Mouse (Mus musculus): Measurements from ENCODE around the gene Iqck. TPM values are rescaled to one million over a fixed set of nuclear protein-coding genes. Genes with fewer than 3 reads are reported as not detected.

The Iqck gene
- polyA plus RNA-seq, 1 experiment = 1.1 TPM

- Histone ChIP-seq H3K4me3 (ENCODE audit: control insufficient read depth, insufficient read depth, low read length) (no peak overlapping the region), H3K27me3 (ENCODE audit: control insufficient read depth, insufficient read depth, low read length) (no peaks in the 10 kb centered on the region), H3K27ac (ENCODE audit: control insufficient read depth, insufficient read depth, low read length) (no peak overlapping the region), H3K4me1 (replicated peaks; ENCODE audit: control insufficient read depth, insufficient read depth, low read length) (no peaks in the 10 kb centered on the region), H3K36me3 (ENCODE audit: control insufficient read depth, insufficient read depth, low read length) (peaks cover 58% of the 10 kb centered on the region)
- TF ChIP-seq CTCF (IDR thresholded peaks at IDR 0.05; ENCODE audit: borderline replicate concordance, control insufficient read depth, extremely low read depth, insufficient read depth, low read length, poor library complexity) (no peak), POLR2A (IDR thresholded peaks at IDR 0.05; ENCODE audit: control insufficient read depth, extremely low read depth, insufficient read depth, low read length, poor library complexity) (no peak)
- WGBS = 93% methylated on average over 8 of the region's 8 CpGs
- DNase-seq = no peak
Observed at GRCm38 (mm10) chr7:118841030-118841745, 14.4 kb upstream of the Iqck start.

GRCm38 (mm10) chr7:118841796-118842195, 13.8 kb upstream of the Iqck start:
- Histone ChIP-seq H3K4me1 (replicated peaks; ENCODE audit: control insufficient read depth, insufficient read depth, low read length) (no peaks in the 10 kb centered on the region), H3K4me3 (ENCODE audit: control insufficient read depth, insufficient read depth, low read length) (no peak overlapping the region), H3K27me3 (ENCODE audit: control insufficient read depth, insufficient read depth, low read length) (no peaks in the 10 kb centered on the region), H3K36me3 (ENCODE audit: control insufficient read depth, insufficient read depth, low read length) (peaks cover 59% of the 10 kb centered on the region), H3K27ac (ENCODE audit: control insufficient read depth, insufficient read depth, low read length) (no peak overlapping the region)
- DNase-seq = no peak
- 74% methylated on average over 1 of the region's 1 CpGs for WGBS
- TF ChIP-seq CTCF (IDR thresholded peaks at IDR 0.05; ENCODE audit: borderline replicate concordance, control insufficient read depth, extremely low read depth, insufficient read depth, low read length, poor library complexity) (no peak), POLR2A (IDR thresholded peaks at IDR 0.05; ENCODE audit: control insufficient read depth, extremely low read depth, insufficient read depth, low read length, poor library complexity) (no peak)

- no peak overlapping the region; the same call in 1 of the 2 replicates for H3K27ac ChIP-seq (ENCODE audit: control insufficient read depth, insufficient read depth, low read length)
- H3K27me3 ChIP-seq (ENCODE audit: control insufficient read depth, insufficient read depth, low read length) = no peaks in the 10 kb centered on the region
- H3K4me3 ChIP-seq (ENCODE audit: control insufficient read depth, insufficient read depth, low read length) = no peak overlapping the region
- no peak for DNase-seq
- peaks cover 62% of the 10 kb centered on the region for H3K36me3 ChIP-seq (ENCODE audit: control insufficient read depth, insufficient read depth, low read length)
- H3K4me1 ChIP-seq (replicated peaks; ENCODE audit: control insufficient read depth, insufficient read depth, low read length) = no peaks in the 10 kb centered on the region
- 83% methylated on average over 4 of the region's 4 CpGs for WGBS
- TF ChIP-seq POLR2A (IDR thresholded peaks at IDR 0.05; ENCODE audit: control insufficient read depth, extremely low read depth, insufficient read depth, low read length, poor library complexity) = no peak
- TF ChIP-seq CTCF (IDR thresholded peaks at IDR 0.05; ENCODE audit: borderline replicate concordance, control insufficient read depth, extremely low read depth, insufficient read depth, low read length, poor library complexity) = no peak
Observed at GRCm38 (mm10) chr7:118842938-118843337, 12.6 kb upstream of the Iqck start.

- H3K4me3 ChIP-seq (ENCODE audit: control insufficient read depth, insufficient read depth, low read length) = no peak overlapping the region
- DNase-seq = no peak
- H3K4me1 ChIP-seq (replicated peaks; ENCODE audit: control insufficient read depth, insufficient read depth, low read length) = no peaks in the 10 kb centered on the region
- H3K27ac ChIP-seq (ENCODE audit: control insufficient read depth, insufficient read depth, low read length) = no peak overlapping the region
- TF ChIP-seq CTCF (IDR thresholded peaks at IDR 0.05; ENCODE audit: borderline replicate concordance, control insufficient read depth, extremely low read depth, insufficient read depth, low read length, poor library complexity) = no peak
- peaks cover 55% of the 10 kb centered on the region for H3K36me3 ChIP-seq (ENCODE audit: control insufficient read depth, insufficient read depth, low read length)
- WGBS = 92% methylated on average over 5 of the region's 5 CpGs
- H3K27me3 ChIP-seq (ENCODE audit: control insufficient read depth, insufficient read depth, low read length) = no peaks in the 10 kb centered on the region
Observed at GRCm38 (mm10) chr7:118845141-118845540, 10.4 kb upstream of the Iqck start.

- H3K4me1 ChIP-seq (replicated peaks; ENCODE audit: control insufficient read depth, insufficient read depth, low read length) = no peaks in the 10 kb centered on the region
- 96% methylated on average over 4 of the region's 4 CpGs for WGBS
- H3K36me3 ChIP-seq (ENCODE audit: control insufficient read depth, insufficient read depth, low read length) = peaks cover 48% of the 10 kb centered on the region
- H3K27ac ChIP-seq (ENCODE audit: control insufficient read depth, insufficient read depth, low read length) = no peak overlapping the region
- H3K4me3 ChIP-seq (ENCODE audit: control insufficient read depth, insufficient read depth, low read length) = no peak overlapping the region
- DNase-seq = no peak
- TF ChIP-seq CTCF (IDR thresholded peaks at IDR 0.05; ENCODE audit: borderline replicate concordance, control insufficient read depth, extremely low read depth, insufficient read depth, low read length, poor library complexity) (no peak), POLR2A (IDR thresholded peaks at IDR 0.05; ENCODE audit: control insufficient read depth, extremely low read depth, insufficient read depth, low read length, poor library complexity) (no peak)
- H3K27me3 ChIP-seq (ENCODE audit: control insufficient read depth, insufficient read depth, low read length) = no peaks in the 10 kb centered on the region
Observed at GRCm38 (mm10) chr7:118846329-118846728, 9.2 kb upstream of the Iqck start.

GRCm38 (mm10) chr7:118848796-118849195, 6.8 kb upstream of the Iqck start:
- WGBS = 62% methylated on average over 10 of the region's 10 CpGs
- TF ChIP-seq CTCF (IDR thresholded peaks at IDR 0.05; ENCODE audit: borderline replicate concordance, control insufficient read depth, extremely low read depth, insufficient read depth, low read length, poor library complexity) (no peak), POLR2A (IDR thresholded peaks at IDR 0.05; ENCODE audit: control insufficient read depth, extremely low read depth, insufficient read depth, low read length, poor library complexity) (no peak)
- Histone ChIP-seq H3K4me1 (replicated peaks; ENCODE audit: control insufficient read depth, insufficient read depth, low read length) (no peaks in the 10 kb centered on the region), H3K27me3 (ENCODE audit: control insufficient read depth, insufficient read depth, low read length) (no peaks in the 10 kb centered on the region), H3K4me3 (ENCODE audit: control insufficient read depth, insufficient read depth, low read length) (no peak overlapping the region), H3K36me3 (ENCODE audit: control insufficient read depth, insufficient read depth, low read length) (peaks cover 35% of the 10 kb centered on the region), H3K27ac (ENCODE audit: control insufficient read depth, insufficient read depth, low read length) (no peak overlapping the region)
- no peak for DNase-seq
